Mouse (Mus musculus): ENCODE results near the gene Rimbp2.

GRCm38 (mm10) chr5:128813121-128813520 is 140.2 kb downstream of the Rimbp2 start:
- TF ChIP-seq GATA1 (IDR thresholded peaks at IDR 0.05; ENCODE audit: low read length), result no peak
- TF ChIP-seq TAL1 (IDR thresholded peaks at IDR 0.05; ENCODE audit: low read length), result no peak
